Mouse (Mus musculus) ZHBTc4 (cell line): ENCODE data around the gene Tenm4.

ENCODE experiments used
- DNase-seq: peaks from one replicate; pipeline ENCODE4 v3.0.0-alpha.2; 2011; ENCODE audit warnings: low read depth, low spot score

The Tenm4 gene

DNA sequence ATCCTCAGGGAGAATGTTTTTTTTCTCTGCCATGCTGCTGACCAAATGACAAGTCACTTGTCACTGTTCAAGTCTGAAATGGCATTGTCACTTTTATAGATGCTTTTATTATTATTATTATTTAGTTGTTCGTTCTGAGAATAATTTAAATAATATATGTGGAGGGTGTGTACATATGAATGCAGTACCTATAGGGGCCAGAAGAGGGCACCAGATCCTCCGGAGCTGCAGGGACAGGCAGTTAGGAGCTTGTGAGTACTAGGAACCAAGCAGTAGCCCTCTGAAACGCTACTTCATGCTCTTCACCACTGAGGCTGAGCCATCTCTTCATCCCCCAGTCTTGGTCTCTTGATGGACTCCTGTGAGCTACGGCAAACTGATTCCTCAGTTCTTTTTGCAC is 598.7 kb downstream of the Tenm4 start:
- peak; percentile 74 for DNase-seq

DNA sequence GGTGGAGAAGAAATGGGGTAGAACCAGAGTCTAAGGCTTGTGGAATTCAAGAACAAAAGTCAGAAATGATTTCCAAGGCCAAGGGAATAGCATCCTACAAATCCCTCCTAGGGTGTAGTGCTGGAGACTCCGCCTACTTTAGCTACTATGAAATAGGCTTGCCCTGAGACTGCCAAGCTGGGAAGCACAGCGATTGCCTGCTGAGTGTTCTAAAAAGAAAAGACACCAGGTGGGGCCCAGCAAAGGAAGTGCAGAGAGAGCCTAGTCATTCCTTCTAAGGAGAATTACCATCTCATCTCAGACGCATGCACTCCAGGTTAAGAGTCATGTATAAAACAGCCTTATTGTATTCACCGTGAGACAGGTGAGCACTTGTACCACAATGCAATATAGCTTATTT is 601.9 kb downstream of the Tenm4 start:
- no peak for DNase-seq

DNA sequence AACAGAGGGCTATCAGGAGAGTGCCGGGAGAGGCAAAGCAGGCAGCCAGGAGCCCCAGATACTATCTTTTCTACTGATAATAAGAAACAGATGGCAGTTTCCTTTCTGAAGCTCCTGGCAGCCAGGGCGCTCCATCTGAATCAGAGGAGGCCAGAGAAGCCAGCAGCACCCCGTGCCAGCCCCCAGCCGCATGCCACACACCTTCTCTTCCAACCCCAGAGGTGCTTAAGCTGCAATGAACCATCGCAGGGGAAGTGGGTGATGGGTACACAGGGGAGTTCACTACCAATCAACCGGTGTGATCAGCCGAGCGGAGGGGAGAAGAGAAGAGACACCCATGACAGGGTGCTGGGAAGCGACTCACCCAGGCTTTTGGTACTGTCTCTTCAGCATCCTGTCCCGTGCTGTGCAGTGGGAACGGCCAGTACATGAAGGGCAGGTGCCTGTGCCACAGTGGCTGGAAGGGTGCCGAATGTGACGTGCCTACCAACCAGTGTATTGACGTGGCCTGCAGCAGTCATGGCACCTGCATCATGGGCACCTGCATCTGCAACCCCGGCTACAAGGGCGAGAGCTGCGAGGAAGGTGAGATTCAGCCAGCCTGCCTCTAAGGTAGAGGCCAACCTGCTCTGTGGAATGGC is 602.7 kb downstream of the Tenm4 start:
- no peak for DNase-seq

DNA sequence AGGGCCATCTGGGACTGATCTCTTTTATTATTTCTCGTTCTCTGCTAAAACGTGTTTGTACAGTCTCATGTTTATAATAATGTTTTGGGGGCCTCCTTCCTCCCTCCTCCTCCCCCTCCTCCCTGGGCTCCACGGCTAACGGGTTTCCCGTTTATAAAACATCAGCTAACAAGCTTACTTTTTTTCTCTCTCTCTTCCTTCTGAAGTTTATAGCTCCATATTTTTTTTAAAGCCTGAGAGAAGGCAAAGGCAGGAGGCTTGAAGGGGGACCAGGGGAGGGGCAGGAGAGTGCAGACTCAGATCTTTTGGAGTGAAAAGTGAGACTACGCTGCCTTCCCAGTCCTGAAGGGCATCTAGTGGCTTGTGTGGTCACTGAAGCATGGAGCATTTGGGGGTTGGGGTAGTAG is 604.0 kb downstream of the Tenm4 start:
- no peak for DNase-seq

DNA sequence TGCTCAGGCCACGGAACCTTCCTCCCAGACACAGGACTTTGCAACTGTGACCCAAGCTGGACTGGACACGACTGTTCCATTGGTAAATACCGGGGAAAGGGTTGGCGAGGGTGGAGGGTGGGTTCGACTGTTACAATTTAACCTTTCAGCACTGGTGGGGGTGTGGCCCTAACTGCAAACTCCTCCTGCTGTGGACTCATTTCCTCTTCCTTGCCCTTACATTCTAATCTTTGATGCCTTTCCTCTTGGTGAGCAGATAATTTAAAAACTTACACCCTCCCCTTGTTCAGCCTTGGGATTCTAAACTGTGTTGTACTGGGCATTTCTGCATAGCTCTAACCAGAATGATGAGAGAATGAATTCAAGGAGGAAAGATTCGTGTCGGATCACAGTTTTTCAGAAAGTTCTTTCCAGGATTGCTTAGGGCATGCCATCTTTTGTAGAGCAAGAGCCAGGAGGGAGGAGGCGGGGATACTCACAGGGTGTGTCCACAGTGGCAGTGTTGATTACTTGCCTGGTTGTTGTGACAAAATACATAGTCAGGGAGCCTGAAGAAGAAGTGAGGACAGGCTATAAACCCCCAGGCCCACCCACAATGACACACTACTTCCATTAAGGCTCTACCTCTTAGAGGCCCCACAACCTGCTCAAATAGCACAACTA is 607.0 kb downstream of the Tenm4 start:
- DNase-seq = no peak

DNA sequence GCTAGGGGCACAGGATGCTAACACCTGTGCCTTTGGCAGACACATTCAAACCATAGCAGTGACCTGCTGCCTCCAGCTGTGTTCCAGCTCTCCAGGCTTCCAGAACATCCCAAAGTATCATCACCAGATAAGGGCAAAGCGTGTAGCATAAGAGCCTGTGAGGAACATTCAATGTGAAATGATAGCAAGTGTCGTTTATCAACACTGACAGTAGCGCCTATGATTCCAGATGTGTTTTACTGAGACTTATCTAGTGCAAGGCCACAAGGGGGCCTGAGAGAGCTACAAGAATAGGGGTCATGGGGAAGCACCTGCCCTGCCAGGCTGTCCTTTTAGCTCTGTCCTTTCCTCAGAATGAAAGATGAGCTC is 607.5 kb downstream of the Tenm4 start:
- no peak for DNase-seq

DNA sequence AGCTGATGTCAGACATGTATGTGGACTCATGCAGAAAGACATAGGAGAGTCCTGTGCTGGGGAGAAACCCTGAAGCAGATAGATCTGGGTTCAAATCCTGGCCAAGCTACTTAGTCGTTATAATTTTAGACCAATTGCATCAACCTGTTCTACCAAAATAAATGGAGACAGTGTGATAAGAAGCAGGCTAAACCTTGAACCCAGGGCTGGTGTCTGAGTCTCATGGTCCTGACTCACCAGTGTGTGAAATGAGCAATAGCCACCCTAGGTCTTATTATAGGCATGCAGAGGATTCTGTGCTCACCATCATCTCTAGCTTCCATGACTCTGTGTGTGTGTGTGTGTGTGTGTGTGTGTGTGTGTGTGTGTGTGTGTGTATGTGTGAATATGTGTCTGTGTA is 609.5 kb downstream of the Tenm4 start:
- no peak for DNase-seq

DNA sequence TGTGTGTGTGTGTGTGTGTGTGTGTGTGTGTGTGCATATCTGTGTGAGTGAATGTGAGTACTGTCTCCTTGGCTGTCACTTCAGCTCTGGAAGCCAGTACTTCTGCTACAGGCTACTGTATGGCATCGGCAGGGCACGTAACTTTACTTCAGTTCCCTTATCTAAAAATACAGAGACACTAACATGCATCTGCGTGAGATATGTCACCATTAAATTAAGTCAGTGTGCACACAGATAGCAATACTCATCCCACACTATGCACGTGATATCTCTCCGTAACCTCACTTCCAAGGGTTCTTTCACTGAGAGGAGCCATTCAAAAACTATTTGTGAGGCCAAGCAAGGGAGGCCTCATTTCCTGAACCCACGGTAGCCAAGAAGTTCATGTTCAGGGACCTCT is 610.0 kb downstream of the Tenm4 start:
- no peak for DNase-seq

DNA sequence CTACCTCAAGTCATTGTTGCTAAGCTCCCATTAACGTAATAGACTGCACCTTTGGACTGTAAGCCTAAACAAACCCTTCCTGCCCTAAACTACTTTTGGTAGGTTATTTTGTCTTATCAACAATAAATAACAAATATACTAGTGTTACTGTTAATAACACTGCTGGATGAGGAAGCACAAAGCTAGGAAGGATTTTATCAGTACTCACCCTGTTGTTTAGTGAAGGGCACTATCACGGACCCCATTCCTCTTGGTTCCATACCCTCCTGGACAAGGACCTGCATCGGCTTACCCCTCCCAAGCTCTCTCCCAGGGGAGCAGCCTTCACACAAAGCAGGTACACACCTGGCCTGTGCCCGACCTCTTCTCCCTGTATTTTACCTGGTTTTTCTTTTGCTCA is 611.6 kb downstream of the Tenm4 start:
- DNase-seq = no peak

DNA sequence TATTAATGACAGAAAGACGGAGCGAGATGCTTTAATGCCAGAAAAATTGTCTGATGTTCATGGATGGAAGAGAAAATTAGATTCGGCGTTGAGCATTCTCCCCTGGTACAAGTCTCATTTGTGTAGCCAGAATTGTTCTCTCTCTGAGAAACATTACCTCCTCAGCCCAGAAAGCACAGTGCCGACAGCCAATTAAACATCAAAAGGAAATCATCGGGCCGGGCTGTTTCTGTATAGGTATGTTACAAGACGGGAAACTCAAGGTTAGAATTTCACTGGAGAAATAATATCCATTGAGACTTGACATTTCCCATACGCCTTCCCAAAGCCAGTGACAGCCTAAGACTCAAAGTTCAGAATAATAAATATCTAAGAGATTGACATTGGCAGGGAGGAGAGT is 614.8 kb downstream of the Tenm4 start:
- no peak for DNase-seq

DNA sequence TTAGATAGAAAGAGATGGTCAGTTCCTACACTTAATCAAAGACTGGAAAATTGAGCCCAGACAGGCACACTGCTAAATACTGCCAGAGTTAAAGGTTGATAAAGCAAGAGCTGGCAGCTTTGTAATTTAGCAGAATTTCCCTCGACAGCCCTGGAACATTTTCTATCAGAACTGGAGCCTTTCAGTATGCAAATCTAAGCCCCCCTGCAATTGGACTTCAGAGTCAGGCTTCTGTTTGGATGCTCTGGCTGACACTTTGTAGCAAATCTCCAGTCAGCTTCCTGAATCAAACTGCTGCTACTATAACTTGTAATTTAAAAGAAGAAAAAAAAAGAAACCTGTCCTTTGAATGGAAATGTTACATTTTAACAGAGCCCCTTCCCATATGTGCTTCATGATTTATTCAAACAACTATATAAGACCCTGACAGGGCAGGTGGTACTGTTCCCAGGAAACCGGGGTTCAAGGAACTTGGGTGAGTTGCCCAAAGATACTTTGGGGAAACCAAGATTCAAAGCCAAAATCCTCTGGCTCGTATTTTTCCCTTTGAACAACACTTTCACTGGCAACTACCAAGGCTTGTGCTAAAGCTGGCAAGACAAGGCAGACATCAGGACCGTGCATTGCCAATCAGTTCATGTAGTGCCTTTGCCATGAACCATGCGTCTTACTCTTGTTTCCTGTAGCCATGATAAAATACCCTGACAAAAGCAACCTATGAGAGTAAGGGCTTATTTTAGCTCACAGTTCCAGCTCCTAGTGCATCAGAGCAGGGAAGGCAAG is 615.4 kb downstream of the Tenm4 start:
- no peak for DNase-seq

DNA sequence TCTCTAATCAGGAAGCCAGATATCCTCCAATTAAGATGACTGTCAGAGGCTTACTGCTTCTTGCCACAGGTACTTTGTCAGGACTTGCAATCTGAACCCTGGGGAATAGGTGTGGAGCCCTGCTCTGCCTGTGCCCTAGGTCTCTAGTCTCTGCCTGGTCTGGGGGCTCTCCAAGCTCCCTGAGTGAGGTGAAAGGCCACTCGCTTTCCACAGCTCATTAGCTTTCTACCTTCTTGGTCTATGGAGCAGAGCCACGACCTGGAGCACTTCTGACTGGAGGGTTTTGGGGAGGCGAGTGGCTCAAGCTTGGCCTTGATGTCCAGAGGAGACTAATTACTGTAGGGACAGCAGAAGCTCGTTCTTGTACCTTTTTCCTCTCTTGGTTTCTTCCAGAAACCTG is 617.1 kb downstream of the Tenm4 start:
- DNase-seq = no peak

DNA sequence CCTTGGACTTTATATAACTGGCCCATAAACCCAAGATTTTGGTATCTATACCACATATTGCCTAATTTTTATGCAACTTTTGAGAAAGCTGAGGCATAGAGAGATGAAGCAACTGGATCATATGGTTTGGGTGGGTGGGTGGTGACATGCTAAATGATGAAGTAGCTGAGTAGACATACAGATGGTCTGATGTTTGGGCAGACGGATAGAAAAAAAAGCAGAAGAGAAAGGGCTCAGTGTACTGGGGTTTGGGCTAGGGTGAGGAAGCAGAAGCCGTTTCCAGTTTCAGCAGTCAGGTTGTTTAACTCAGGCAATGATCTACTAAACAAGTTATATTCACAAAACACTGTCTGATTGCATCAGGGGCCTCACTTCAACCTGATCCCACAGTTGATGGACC is 619.3 kb downstream of the Tenm4 start:
- no peak for DNase-seq

DNA sequence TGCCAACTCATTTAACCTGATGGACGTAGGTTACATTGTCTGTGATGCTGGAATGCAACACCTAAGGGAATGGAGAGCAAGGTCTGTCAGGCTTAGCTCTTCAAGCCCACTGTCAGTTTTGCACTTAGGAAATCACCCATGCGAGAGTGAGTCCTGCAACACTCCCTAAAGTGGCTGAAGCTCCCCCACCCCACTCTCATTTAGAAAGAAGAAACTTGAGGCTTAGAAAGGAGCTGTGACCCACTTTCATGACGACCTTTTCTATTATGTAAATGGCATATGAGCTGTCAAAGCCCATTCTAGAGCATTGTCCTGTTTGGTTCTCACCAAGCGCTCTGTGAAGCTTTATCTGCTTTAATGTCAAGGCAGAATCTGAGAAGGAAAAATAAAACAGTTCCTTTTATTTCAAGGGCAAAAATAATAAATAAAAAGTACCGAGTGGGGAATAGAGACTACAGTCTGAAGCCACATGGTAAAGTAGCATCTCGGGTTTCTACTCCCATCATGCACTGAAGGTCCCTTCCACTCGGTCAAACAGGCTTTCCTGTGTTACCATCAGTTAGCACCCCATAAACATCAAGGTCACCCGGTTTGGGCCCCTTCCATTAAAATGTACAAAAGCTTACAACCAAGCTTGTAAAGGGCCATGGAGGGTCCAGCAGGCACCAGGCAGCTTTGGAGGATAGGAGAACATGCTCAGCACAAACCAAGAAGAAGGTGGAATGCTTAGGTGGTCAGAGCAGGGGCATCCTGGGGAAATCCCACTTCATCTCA is 621.6 kb downstream of the Tenm4 start:
- DNase-seq = no peak

DNA sequence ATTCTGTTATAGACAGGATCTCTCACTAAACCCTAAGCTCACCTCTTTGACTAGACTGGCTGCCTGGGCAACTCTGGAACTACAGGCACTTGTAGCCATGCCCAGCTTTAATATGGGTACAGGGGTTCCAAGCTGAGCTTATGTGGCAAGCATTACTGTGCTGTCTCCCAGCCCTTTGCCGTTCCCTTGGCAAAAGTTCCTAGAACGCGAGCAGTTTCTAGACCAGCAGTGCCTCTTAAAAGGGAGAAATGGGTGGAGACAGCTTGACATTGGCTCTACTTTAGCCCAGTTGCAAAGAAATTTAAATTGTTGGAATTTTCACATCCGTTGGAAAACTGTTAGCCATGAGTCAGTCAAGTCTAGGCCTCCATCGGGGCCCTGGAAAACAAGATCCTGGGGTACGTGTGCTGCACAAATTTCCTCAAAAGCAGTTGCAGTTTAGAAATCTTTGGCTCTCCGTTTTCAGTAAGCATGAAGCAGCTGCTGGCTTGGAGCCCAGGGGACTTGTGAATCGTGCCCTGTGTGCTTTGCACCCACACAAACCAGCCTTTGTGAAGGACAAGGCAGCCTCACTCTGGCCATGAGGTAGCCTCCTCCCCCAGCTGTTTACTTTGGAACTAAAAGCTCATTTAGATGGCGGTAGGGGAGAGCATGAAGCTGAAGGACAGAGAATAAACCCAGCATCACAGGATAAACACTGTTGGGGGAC is 625.1 kb downstream of the Tenm4 start:
- no peak for DNase-seq

DNA sequence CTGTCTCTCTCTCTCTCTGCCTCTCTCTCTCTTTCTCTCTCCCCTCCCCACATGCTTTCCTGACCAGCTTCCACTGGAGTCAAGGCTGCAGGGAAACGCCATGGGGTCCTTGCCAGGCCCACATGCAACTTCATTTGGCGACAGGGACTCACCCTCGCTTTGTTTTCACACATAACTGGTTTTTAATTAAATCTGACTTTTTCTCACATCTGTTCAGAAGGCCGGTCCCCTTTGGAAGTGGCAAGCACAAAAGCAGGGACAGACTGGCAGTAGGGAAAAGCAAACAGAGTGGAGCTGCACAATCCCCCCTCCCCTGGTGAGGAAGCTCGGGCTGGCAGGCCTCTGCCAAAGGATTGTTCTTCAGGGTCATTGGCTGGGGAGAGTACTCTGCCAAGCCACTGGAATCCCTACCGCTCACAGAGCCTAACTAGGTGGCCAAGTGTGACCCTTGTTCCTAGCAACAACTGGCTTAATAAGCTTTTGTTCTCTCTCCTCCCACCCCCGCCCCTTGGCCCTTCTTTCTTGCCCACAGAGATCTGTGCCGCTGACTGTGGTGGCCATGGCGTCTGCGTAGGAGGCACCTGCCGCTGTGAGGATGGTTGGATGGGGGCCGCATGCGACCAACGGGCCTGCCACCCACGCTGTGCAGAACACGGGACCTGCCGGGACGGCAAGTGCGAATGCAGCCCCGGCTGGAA is 625.9 kb downstream of the Tenm4 start:
- DNase-seq = peak; percentile 54

DNA sequence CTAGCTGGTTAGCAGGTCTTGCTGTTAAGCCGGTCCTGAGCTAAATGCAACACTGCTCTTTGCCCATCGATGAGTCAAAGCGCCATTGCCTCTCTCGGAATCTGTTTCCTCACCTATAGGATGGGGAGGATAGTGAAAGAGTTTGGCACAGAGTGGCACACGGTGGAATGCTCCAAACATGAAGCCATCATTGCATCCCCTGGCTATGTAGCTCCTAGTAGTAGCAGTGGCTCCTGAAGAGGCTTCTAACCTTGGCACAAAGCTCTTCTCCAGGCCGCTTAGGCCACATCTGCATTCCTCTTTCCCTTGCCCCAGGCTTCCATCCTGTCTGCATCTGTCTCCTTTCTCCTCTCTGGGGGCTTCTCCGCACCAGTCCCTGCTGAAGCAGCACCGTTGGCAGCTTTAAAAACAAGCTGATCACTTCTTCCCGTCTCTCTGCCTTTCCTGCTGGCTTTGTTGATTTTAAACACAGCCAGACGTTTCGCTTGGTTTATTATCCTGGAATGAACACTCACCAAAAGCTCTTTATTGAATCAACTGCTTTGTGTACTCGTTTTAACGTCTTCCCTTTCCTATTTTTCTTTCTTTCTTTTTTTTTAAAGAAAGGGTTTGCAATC is 626.8 kb downstream of the Tenm4 start:
- no peak for DNase-seq

DNA sequence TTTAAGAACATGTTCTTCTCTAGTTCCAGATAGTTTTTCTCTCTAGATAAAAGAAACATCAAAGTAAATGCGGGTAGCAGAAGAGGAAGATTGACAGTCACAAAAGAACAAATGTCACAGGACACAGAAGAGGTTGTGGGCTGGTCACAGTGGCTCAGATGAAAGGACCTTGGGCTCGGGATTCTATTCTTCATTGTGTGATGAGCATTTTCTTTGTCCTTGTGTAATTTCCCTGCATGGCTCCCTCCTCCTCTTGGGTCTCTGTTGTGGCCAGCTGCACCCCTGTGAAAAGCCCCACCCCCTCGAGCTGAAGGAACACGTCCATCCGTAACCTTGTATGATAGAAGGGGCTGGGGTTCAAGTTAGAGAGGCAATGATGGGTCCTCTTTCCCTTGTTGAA is 628.8 kb downstream of the Tenm4 start:
- DNase-seq = peak; percentile 17

DNA sequence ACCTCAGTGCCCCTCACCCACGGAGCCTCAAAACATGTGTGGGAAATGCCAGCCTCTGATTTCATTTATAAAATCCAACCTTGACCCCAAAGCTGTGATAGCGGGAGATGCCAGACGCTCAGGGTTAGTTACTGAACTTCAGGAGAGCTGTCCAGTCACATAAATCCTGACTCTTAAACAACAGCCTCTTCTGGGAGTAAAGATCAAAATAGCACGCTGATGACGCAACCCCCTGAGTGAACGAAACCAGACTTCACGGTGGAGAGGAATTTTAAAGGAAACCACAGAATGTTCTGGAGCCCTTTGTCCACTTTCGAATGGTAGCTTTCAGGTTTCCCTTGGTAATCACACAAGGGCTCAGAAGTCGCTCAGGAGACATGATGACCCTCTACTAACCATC is 630.3 kb downstream of the Tenm4 start:
- no peak for DNase-seq

DNA sequence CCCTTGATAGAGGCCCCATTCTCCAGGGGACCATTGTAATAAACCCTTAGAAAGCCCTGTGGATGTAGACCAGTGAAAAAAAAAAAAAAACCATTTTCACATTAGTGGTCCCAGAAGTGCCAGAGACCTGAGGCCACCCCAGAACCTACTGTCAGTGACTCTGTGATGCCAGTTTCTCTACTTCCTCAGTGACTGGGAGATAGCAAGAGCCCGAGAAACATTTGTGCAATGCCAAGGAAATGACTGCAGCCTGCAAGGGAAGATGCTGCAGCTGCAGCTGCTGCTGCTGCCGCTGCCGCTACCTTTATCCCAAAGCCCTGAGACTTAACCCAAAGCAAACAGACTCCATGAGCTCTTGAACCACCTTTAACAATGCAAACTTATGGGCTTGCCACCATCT is 631.2 kb downstream of the Tenm4 start:
- DNase-seq = no peak

DNA sequence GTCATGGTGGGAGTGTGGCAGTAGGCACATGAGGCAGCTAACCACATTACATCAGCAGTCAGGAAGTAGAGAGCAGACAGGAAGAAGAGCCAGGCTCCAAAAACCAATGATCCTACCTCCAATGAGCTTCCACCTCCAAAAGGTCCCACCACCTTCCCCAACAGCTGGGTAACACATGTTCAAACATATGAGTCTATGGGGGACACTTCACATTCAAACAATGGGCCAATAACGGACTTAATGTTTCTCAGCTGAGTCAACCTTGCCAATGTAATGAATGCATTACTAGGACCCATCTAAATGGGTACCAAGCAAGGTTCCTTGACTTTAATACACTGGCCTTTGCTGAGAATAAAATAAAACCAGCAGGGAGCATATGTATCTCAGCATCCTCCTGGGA is 635.5 kb downstream of the Tenm4 start:
- no peak for DNase-seq
